Mouse (Mus musculus): ENCODE results near the gene Fpr2.
"Not testable (repeated sequence)": the region's sequence is repeated elsewhere in the genome, so short reads cannot be mapped to it uniquely, and the experiment has no call there.

Gene Fpr2

DNA sequence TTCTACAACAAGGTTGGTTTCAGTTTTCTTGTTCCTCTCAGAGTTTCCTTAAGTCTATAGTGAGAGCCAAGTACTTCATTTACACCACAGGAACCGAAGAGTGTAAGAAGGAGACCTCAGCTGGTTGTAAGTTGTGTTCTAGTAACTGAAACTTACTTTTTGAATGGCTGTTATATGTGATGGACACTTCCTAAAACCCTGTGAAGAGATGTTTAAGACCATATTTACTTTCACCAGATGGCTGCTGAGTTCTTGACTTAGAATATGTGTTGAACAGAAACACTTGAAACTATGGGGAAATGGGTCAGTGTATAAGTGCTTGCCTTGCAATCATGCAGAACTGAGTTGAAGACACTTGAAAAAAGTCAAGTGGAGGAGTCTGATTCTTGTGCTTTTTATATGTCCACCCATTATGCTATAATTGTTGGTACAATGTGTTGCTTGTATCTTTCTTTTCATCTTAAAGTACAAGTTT is at the start of gene Fpr2, which contains the start of gene Fpr3:
TSS of gene Fpr2 (plus strand) at position 51 of the 475 bp plus-strand sequence.
TSS of gene Fpr3 (plus strand) at position 79 of the 475 bp plus-strand sequence.
- DNase-seq (ENCODE audit: extremely low spot score, low read depth, low spot score) = no peak

DNA sequence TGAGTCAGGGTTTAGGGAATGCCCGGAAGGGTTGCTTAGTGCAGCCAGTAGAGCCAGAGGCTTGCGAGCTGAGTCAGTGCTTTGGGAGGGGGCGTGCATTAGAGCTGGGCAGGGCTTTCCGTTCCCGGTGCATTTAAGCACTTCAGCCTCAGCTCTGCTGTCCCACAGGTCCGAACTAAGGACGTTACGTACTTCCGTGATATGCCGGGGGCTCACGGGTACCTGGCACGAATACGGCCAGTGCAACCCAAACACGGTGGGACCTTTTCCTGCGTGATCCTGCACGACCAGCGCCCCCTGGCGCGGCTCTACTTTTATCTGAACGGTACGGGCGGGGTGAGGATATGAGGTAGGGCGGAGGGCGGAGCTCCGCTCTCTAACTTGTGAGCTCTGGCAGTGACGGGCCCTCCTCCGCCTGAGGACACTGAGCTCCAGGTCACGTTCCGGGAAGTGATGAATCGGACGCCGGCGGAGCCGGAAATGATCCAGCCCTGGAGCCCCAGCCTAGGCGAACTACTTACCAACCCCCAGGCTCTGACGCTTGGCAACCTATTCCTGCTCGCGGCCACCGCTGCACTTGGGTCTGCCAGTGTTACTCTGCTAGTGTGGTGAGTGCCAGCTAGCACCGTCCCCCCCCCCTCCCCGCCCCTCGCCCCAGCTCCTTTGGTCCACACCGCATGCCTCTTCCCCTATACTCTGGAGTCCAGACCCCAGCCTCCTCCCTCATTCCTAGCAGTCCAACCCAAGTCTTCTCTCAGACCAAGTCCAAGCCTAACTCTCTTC is 49.5 kb upstream of the Fpr2 start:
- DNase-seq (ENCODE audit: extremely low spot score, low read depth, low spot score) = no peak

DNA sequence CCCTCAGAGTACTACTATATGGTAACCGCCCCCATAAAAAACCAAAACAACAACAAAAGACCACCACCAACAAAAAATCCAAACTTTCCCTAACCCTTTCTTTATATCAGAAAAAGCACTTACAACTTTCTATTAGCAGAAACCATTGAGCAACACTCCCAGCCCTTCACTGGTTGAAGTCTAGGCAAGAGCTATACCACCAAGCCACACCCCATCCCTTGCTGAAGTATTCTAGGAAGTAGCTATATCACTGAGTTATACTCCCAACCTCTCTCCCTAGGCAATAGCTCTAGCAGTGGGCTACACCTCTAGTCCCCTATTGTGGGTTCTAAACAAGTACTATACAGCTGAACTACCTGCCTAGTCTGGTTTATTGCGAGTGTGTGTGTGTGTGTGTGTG is 48.3 kb upstream of the Fpr2 start:
- DNase-seq (ENCODE audit: extremely low spot score, low read depth, low spot score) = no peak

DNA sequence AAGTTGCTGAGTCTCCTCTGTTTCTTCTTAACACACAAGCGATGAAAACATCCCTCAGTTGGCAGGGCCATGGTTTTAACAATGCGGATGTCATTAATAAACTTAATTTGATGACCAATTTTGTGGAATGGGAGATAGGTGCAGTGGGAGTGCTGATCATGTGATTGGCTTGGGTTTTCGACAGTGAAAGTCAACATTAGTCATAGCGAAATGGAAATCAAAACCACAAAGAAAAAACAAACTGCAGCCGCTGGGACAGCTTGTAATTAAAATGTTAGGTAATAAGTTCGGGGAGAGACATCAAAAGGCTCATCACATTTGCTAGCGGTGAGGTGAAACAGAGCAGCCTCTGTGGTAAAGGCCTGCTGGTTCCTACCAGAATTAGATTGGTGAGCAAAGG is 46.8 kb upstream of the Fpr2 start:
- DNase-seq (ENCODE audit: extremely low spot score, low read depth, low spot score) = no peak

DNA sequence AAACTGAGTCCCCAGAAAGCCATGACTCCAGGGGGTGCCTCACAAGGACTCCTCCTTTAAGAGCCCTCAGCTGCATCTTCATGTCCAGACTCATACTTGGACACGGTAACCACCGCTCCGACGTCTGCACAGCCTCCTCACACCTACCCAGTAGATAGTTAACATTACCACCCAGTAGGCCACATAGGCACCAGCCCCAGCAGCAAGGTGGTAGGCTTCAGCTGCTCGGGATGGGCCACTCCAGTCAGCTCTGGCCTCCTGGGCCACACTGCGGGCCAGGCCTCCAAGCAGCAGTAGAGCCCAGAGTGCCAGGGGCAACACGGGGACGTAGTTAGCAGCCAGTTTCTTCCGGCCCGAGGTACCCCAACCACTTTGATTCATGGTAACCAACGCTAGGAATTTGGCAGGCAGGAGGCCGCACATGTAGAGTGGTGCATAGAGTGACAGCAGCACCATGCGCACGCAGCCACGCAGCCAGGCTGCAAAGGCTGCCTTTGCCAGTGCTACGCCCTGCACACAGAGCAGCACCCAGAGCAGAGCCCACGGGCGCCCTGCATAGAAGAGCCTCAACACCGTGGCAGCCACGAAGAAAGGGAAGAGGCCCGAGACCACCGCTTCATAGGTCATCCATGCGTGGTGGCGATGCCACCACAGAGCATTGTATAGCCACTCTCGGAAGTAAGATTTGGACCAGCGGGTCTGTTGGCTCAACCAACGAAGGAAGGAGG is 43.9 kb upstream of the Fpr2 start:
- no peak for DNase-seq (ENCODE audit: extremely low spot score, low read depth, low spot score)

DNA sequence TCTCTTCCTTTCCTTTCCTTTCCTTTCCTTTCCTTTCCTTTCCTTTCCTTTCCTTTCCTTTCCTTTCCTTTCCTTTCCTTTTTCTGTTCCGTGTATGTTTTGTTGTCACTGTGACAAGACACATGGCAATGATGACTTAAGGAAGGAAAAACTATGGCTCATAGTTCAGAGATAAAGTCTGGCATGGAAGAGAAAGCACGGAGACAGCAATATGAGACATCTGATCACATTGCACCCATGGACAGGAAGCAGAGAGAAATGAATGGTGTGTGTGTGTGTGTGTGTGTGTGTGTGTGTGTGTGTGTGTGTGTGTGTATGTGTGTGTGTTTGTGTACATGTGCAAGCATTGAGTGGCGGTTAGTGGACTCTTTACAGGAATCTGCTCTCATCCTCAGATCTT is 43.0 kb upstream of the Fpr2 start:
- not testable (repeated sequence) for DNase-seq (ENCODE audit: extremely low spot score, low read depth, low spot score)

DNA sequence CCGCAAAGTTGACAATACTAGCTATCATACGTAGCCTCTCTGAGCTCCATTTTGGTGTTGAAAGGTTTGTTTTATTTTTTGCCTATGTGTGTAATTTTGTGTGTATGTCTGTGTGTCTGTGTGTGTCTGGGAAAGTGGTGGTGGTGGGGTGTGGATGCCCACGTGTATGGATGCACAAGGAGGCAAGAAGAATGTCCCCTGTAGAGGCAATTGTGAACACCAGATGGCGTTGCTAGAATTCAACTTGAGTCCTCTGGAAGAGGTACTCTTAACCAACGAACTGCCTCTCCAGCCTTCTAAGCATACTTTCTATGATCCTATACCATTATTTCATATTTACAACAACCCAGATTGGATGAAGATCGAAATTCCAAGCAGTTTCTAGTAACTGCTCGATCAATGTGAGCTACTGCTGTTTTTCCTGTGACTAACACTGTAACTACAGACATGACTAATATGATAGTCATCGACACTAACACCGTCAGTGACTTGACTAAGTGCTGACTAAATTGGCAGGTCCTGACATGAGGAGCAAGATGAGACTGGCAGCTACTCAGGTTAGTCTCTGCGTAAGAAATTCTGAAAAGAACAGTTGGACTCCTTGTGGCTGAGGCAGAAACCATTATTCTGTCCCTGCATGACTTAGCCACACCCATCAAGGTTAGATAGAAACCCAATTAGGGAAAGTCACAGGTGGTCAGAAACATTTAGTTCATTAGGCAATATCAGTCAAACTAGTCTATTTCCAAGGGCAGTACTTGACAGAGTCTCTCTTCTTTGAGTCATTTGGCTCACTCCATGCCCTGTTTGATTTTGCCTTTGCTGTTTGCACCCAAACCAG is 42.2 kb upstream of the Fpr2 start:
- no peak for DNase-seq (ENCODE audit: extremely low spot score, low read depth, low spot score)

DNA sequence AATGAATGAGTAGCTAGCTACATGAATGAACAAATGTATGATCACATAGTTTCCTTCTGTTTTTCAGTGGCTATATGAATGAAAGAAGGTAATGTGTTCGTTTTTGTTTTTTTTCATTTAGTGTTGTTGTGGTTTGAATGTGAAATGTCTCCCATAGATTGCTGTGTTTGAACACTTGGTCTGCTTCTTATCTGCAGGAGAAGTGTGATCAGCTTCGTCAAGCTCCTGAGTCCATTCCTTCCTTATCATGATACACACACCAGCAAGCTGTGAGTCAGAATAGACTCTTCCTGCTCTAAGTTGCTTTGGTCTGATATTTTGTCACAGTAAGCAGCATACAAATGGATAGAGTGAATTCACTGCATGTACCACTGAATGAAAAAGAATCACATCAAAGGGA is 38.6 kb upstream of the Fpr2 start:
- no peak for DNase-seq (ENCODE audit: extremely low spot score, low read depth, low spot score)

DNA sequence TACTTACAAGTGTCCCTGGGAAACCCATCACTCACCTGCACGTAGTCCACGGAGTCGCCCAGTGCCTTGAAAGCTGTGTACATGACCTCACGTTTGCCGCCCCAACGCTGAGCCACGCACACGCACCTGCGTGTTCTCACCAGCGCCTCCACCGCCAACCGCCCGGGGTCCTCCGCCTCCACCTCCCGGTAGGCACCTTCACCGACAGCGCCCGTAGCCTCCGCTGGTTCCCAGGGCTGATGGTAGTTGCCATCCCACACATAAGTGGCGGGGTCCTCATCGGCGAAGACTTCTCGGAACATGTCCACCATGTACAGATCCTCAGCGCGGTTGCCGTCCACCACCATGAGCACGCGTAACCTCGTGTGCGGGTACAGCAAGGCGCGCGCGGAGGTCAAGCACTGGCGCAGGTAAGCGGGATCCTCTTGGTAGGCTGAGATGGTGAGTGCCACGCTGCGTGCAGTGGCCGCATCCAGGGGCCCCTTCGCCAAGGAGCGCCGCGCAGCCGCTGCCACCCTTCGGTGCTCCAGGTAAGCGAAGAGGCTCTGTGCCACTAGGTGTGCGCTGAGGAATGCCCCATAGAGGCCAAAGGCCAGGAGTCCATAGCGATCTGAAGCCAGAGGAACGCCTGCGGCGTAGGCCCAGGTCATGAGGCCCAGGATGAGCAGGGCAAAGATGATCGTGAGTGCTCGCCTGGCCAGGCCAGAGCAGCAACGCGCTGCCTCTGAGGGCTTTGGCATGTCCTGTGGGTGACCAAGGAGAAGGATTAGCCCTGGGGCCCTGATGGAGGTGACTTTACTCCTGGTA is 37.5 kb upstream of the Fpr2 start:
- DNase-seq (ENCODE audit: extremely low spot score, low read depth, low spot score) = no peak

DNA sequence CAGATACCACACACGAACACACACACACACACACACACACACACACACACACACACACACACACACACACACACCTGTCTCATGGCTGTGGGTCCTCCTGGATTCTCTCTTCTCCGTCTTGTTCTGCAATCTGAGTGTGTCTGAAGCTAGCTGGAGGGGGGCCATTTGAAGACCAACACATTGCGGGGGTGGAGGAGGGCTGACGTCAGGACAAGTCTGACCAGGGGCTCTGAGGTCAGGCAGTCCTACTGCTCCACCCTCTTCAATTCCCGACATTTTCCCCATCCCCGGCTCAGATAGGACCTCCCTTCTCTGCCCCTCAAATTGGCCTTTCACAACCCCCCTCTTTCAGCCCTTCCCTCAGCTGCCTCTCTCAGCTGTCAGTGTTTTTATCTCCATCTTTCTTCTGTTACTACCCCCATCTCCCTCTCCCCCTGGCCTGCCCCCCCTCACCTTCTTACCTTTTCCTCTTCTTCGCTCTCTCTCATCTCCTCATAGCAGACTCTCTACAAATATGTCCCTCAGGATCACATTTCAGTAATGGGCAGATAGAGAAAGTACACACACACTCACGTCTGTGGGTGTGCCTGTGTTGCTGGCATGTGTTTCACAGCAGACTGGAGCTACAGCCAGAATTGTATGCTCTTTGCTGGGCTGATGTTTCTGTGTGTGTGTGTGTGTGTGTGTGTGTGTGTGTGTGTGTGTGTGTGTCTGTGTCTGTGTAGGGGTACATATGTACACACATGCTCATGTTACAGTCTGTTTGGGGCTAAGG is 32.4 kb upstream of the Fpr2 start, which contains the start of gene Has1:
TSS of gene Has1 (minus strand) at position 142 of the 775 bp plus-strand sequence.
- DNase-seq (ENCODE audit: extremely low spot score, low read depth, low spot score) = no peak

DNA sequence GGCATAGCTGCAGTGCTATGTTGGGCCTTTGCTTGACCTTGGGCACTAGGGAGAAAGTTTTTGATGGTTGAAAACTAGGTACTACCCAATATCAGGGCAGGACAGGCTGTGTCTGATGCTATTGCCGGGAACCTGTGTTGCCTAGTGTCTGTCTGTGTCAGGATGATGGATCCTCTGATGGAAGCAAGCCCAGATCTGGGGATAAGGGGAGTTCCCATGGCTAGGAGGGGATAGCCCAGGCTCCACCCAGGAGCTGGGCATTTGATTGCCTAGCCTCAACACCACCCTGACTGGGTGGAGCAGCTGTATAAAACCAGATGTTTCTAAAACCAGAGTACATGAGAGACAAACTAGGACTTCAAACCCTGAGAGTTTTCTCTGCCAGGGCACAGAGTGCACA is 31.0 kb upstream of the Fpr2 start:
- no peak for DNase-seq (ENCODE audit: extremely low spot score, low read depth, low spot score)

DNA sequence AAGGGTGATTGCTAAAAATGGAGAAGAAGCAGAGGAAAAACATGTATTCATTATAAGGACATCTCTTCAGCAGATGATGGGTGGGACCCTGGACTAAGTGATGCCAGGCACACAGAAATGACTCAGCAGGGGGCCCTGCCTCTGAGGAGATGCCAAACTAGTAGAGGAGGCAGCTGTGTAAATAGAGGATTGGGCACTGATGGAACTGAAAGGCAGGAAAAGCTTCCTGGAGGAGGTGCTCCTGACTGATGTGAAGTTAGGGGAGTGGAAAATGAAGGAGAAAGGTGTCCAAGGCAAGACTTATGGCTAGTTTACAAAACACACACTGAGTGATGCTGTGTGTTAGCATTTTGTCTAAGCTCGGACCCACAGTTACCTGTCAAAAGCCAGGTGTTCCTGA is 30.2 kb upstream of the Fpr2 start:
- no peak for DNase-seq (ENCODE audit: extremely low spot score, low read depth, low spot score)

DNA sequence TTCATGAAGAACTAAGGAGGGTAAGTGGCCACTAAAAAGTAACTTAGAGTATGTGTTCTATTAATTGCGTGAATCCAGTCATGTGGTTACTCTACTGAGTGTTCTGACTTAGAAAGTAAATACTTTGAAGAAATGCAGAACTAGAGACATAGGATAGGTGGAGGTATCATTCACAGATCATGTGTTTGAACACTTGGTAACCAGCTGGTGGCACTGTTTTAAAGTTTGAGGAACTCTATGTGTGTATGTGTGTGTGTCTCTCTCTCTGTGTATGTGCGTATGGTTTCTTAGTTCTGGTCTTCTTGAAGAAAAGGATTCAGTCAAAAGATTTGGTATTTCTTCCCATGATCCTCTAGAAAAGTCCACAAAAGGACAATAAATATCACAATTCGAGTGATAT is 27.5 kb upstream of the Fpr2 start:
- DNase-seq (ENCODE audit: extremely low spot score, low read depth, low spot score) = no peak

DNA sequence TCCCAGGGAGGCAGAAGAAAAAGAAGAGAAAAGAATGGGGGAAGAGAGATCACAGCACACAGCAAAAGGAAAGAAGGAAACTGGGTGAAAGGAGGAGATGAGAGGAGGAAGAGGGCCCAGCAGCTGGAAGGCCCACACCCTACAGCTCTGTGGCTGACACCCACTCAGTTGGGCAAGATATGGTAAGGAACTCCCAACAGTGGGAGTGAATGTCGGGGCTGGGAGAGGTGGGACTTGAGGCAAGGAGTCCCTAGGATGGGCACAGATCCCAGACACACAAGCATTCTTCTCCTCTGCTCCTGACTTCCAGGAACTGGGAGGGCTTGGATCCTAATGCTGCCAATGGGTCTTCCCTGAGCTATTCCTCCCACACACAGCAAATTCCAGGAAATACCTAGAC is 25.3 kb upstream of the Fpr2 start:
- DNase-seq (ENCODE audit: extremely low spot score, low read depth, low spot score) = no peak

DNA sequence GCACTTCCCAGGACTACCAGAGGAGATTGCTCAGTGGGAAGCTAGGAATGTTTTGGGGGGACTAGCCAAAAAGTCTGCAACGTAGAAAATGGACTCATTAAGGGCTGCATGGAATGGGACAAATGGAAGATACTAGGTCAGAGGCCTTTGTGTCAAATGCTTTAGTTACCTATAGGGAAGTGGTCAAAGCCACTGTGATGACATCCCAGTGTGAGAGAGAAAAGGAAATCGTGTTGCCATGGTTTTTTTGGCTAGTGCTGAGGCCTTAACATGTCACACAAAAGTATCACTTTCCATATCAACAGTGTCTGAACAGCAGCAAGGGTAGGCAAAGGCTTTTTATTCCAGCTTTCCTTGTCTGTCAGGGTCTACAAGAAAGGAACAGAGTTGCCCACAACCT is 22.5 kb upstream of the Fpr2 start:
- DNase-seq (ENCODE audit: extremely low spot score, low read depth, low spot score) = no peak

DNA sequence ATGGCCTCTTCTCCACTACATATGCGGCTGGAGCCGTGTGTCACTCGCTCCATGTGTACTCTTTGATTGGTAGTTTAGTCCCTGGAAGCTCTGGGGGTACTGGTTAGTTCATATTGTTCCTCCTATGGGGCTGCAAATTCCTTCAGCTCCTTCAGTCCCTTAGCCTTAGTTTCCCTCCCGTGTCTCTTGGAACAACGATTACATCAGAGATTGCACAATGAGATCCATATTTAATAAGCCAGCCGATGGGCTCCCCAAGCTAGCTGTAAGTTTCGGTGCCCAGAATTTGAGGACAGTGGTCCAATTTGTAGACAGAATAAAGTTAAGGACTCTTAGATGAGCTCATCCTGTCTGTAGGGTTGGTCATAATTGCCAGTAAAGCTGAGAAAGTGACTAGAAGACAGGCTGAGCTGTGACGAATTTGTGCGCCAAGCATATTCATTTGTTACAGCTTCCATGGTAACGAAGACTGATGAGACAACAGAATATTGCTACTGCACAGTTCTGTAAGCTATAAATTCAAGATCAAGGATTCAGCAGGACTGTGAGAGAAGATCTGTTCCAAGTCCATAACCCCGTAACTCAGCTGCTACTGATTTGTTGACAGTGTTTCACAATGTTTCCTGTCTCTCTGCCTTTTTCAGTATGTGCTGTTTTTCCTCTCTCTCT is 20.7 kb upstream of the Fpr2 start:
- DNase-seq (ENCODE audit: extremely low spot score, low read depth, low spot score) = no peak

DNA sequence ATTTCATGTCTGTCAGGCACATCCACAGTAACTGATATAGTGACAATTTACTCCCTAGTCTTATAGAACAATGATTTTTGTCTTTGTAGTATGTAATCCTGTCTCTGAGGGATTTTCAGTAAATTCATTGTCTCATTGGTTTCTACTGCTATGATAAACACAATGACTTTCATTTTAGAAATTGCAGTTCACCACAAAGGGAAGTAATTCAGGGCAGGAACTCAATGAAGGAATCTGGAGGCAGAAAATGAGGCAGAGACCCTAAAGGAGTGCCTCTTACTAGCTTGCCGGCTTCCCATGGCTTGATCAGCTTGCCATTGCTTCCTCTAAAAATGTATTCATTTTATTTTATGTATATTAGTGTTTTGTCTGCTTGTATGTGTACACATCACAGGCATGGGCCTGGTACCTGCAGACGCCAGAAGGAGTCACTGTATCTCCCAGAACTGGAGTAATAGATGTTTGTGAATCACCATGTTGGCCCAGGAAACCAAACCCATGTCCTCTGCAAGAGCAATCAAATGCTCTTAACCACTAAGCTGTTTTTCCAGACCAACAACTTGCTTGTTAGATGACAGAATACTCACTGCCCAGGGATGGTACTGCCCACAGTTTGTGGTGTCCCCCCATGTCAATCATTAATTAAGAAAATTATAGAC is 16.6 kb upstream of the Fpr2 start:
- DNase-seq (ENCODE audit: extremely low spot score, low read depth, low spot score) = no peak

DNA sequence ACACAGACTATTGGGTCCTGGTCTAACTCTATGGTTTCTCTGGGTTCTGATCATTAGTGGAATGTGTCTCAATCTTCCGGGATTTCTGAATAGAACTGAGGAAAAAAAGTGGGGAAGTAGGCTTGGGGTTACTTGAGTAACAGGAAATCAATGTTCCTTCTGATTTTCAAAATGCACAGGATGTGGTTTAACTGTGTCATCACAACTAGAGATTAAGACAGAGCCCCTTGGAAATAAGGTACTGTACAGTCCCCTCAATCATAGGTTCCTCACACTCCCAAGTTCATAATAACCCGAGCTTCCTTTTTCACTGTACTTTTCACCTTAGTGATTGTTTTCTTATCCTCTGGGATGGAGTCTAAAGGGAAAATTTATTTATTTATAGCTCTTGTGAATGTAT is 15.9 kb upstream of the Fpr2 start:
- DNase-seq (ENCODE audit: extremely low spot score, low read depth, low spot score) = no peak

DNA sequence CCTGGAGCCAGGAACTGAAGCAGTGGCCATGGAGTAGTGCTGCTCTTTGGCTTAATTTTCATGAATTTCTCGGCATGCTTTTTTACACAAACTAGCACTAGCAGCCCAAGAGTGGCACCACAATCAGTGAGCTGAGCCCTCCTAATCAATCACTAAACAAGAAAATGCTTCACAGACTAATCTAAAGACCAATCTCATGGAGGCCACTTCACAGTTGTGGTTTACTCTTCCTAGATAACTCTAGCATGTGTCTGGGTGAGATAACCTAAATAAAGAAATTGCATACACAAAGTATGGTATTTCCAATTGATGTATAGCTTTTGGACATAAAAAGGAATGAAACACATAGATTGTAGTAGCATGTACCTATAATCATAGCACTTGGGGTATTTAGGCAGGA is 8.3 kb upstream of the Fpr2 start:
- DNase-seq (ENCODE audit: extremely low spot score, low read depth, low spot score) = no peak
